Mouse (Mus musculus): ENCODE data around the gene Lhx3. TPM values are rescaled to one million over a fixed set of nuclear protein-coding genes. Genes with fewer than 3 reads are reported as not detected.

Gene Lhx3
- polyA plus RNA-seq, 1 experiment from 2014 or later, result 3.3 TPM

- Histone ChIP-seq H3K9me3 (ENCODE audit: control insufficient read depth, low read length) (no peaks in the 10 kb centered on the region), H3K36me3 (ENCODE audit: control insufficient read depth, insufficient read depth, low read length) (no peaks in the 10 kb centered on the region), H3K27me3 (replicated peaks; ENCODE audit: control insufficient read depth, insufficient read depth, low read length) (no peaks in the 10 kb centered on the region), H3K9ac (ENCODE audit: low read depth, low read length) (peak overlapping the region; percentile 93), H3K27ac (ENCODE audit: low read depth, low read length) (peak overlapping the region; percentile 86), H3K4me1 (ENCODE audit: control insufficient read depth, insufficient read depth, low read depth, low read length) (peaks cover 18% of the 10 kb centered on the region), H3K4me3 (ENCODE audit: low read length) (peak overlapping the region; percentile 97), H3K4me2 (ENCODE audit: low read length) (peak overlapping the region; percentile 92)
- WGBS, result under 1% methylated on average over 28 of the region's 51 CpGs
- peak; percentile 77 for ATAC-seq
Measured at GRCm38 (mm10) chr2:26236681-26237289, 28.7 kb upstream of the Lhx3 start.

GRCm38 (mm10) chr2:26234771-26235170, 26.7 kb upstream of the Lhx3 start:
- Histone ChIP-seq H3K27me3 (replicated peaks; ENCODE audit: control insufficient read depth, insufficient read depth, low read length) (no peaks in the 10 kb centered on the region), H3K27ac (ENCODE audit: low read depth, low read length) (no peak overlapping the region), H3K9ac (ENCODE audit: low read depth, low read length) (no peak overlapping the region), H3K36me3 (ENCODE audit: control insufficient read depth, insufficient read depth, low read length) (no peaks in the 10 kb centered on the region), H3K4me3 (ENCODE audit: low read length) (no peak overlapping the region), H3K9me3 (ENCODE audit: control insufficient read depth, low read length) (no peaks in the 10 kb centered on the region), H3K4me2 (ENCODE audit: low read length) (no peak overlapping the region), H3K4me1 (ENCODE audit: control insufficient read depth, insufficient read depth, low read depth, low read length) (peaks cover 18% of the 10 kb centered on the region)
- ATAC-seq, result no peak
- WGBS, result 88% methylated on average over 2 of the region's 2 CpGs

- Histone ChIP-seq H3K27ac (ENCODE audit: low read depth, low read length) (no peak overlapping the region), H3K4me2 (ENCODE audit: low read length) (no peak overlapping the region), H3K9ac (ENCODE audit: low read depth, low read length) (no peak overlapping the region), H3K9me3 (ENCODE audit: control insufficient read depth, low read length) (no peaks in the 10 kb centered on the region), H3K4me1 (ENCODE audit: control insufficient read depth, insufficient read depth, low read depth, low read length) (peaks cover 18% of the 10 kb centered on the region), H3K36me3 (ENCODE audit: control insufficient read depth, insufficient read depth, low read length) (no peaks in the 10 kb centered on the region), H3K27me3 (replicated peaks; ENCODE audit: control insufficient read depth, insufficient read depth, low read length) (no peaks in the 10 kb centered on the region), H3K4me3 (ENCODE audit: low read length) (no peak overlapping the region)
- 88% methylated on average over 5 of the region's 5 CpGs for WGBS
- ATAC-seq, result no peak
Measured at GRCm38 (mm10) chr2:26234253-26234652, 26.2 kb upstream of the Lhx3 start.

GRCm38 (mm10) chr2:26231366-26231765, 23.3 kb upstream of the Lhx3 start:
- no peaks in the 10 kb centered on the region for H3K9me3 ChIP-seq (ENCODE audit: control insufficient read depth, low read length)
- H3K27ac ChIP-seq (ENCODE audit: low read depth, low read length), result no peak overlapping the region
- no peak overlapping the region for H3K4me2 ChIP-seq (ENCODE audit: low read length)
- peaks cover 14% of the 10 kb centered on the region for H3K4me1 ChIP-seq (ENCODE audit: control insufficient read depth, insufficient read depth, low read depth, low read length)
- H3K9ac ChIP-seq (ENCODE audit: low read depth, low read length), result no peak overlapping the region
- no peak for ATAC-seq
- no peaks in the 10 kb centered on the region for H3K36me3 ChIP-seq (ENCODE audit: control insufficient read depth, insufficient read depth, low read length)
- WGBS, result 79% methylated on average over 3 of the region's 3 CpGs
- H3K4me3 ChIP-seq (ENCODE audit: low read length), result no peak overlapping the region
- no peaks in the 10 kb centered on the region for H3K27me3 ChIP-seq (replicated peaks; ENCODE audit: control insufficient read depth, insufficient read depth, low read length)

GRCm38 (mm10) chr2:26230253-26230652, 22.2 kb upstream of the Lhx3 start:
- H3K9me3 ChIP-seq (ENCODE audit: control insufficient read depth, low read length), result no peaks in the 10 kb centered on the region
- peaks cover 5% of the 10 kb centered on the region for H3K4me1 ChIP-seq (ENCODE audit: control insufficient read depth, insufficient read depth, low read depth, low read length)
- WGBS, result 69% methylated on average over 4 of the region's 4 CpGs
- H3K36me3 ChIP-seq (ENCODE audit: control insufficient read depth, insufficient read depth, low read length), result no peaks in the 10 kb centered on the region
- ATAC-seq, result no peak
- H3K4me2 ChIP-seq (ENCODE audit: low read length), result no peak overlapping the region
- H3K27me3 ChIP-seq (replicated peaks; ENCODE audit: control insufficient read depth, insufficient read depth, low read length), result no peaks in the 10 kb centered on the region
- H3K9ac ChIP-seq (ENCODE audit: low read depth, low read length), result no peak overlapping the region
- H3K4me3 ChIP-seq (ENCODE audit: low read length), result no peak overlapping the region
- H3K27ac ChIP-seq (ENCODE audit: low read depth, low read length), result no peak overlapping the region

GRCm38 (mm10) chr2:26227788-26228187, 19.7 kb upstream of the Lhx3 start:
- H3K9me3 ChIP-seq (ENCODE audit: control insufficient read depth, low read length), result no peaks in the 10 kb centered on the region
- no peaks in the 10 kb centered on the region for H3K27me3 ChIP-seq (replicated peaks; ENCODE audit: control insufficient read depth, insufficient read depth, low read length)
- 68% methylated on average over 1 of the region's 1 CpGs for WGBS
- H3K36me3 ChIP-seq (ENCODE audit: control insufficient read depth, insufficient read depth, low read length), result 0 out of 2 replicates have a peak, but pooled peaks cover 8% of the 10 kb centered on the region
- ATAC-seq, result peak; percentile 84
- H3K4me1 ChIP-seq (ENCODE audit: control insufficient read depth, insufficient read depth, low read depth, low read length), result no peaks in the 10 kb centered on the region
- H3K4me3 ChIP-seq (ENCODE audit: low read length), result no peak overlapping the region
- H3K9ac ChIP-seq (ENCODE audit: low read depth, low read length), result no peak overlapping the region
- H3K27ac ChIP-seq (ENCODE audit: low read depth, low read length), result no peak overlapping the region
- no peak overlapping the region for H3K4me2 ChIP-seq (ENCODE audit: low read length)

GRCm38 (mm10) chr2:26225242-26225641, 17.2 kb upstream of the Lhx3 start:
- Histone ChIP-seq H3K4me3 (ENCODE audit: low read length) (no peak overlapping the region), H3K4me1 (ENCODE audit: control insufficient read depth, insufficient read depth, low read depth, low read length) (no peaks in the 10 kb centered on the region), H3K4me2 (ENCODE audit: low read length) (no peak overlapping the region), H3K9me3 (ENCODE audit: control insufficient read depth, low read length) (no peaks in the 10 kb centered on the region), H3K27me3 (replicated peaks; ENCODE audit: control insufficient read depth, insufficient read depth, low read length) (no peaks in the 10 kb centered on the region), H3K36me3 (ENCODE audit: control insufficient read depth, insufficient read depth, low read length) (peaks cover 19% of the 10 kb centered on the region; the same call in 1 of the 2 replicates), H3K9ac (ENCODE audit: low read depth, low read length) (no peak overlapping the region), H3K27ac (ENCODE audit: low read depth, low read length) (no peak overlapping the region)
- WGBS, result 87% methylated on average over 4 of the region's 4 CpGs
- no peak for ATAC-seq

- no peak overlapping the region for H3K9ac ChIP-seq (ENCODE audit: low read depth, low read length)
- H3K4me2 ChIP-seq (ENCODE audit: low read length), result no peak overlapping the region
- H3K4me3 ChIP-seq (ENCODE audit: low read length), result no peak overlapping the region
- H3K27me3 ChIP-seq (replicated peaks; ENCODE audit: control insufficient read depth, insufficient read depth, low read length), result no peaks in the 10 kb centered on the region
- no peak overlapping the region for H3K27ac ChIP-seq (ENCODE audit: low read depth, low read length)
- WGBS, result 81% methylated on average over 3 of the region's 3 CpGs
- no peaks in the 10 kb centered on the region for H3K9me3 ChIP-seq (ENCODE audit: control insufficient read depth, low read length)
- peaks cover 25% of the 10 kb centered on the region; the same call in 1 of the 2 replicates for H3K36me3 ChIP-seq (ENCODE audit: control insufficient read depth, insufficient read depth, low read length)
- ATAC-seq, result no peak
- no peaks in the 10 kb centered on the region for H3K4me1 ChIP-seq (ENCODE audit: control insufficient read depth, insufficient read depth, low read depth, low read length)
Measured at GRCm38 (mm10) chr2:26223961-26224360, 15.9 kb upstream of the Lhx3 start.

- ATAC-seq, result no peak
- H3K4me2 ChIP-seq (ENCODE audit: low read length), result no peak overlapping the region
- H3K4me3 ChIP-seq (ENCODE audit: low read length), result no peak overlapping the region
- no peaks in the 10 kb centered on the region for H3K4me1 ChIP-seq (ENCODE audit: control insufficient read depth, insufficient read depth, low read depth, low read length)
- no peak overlapping the region for H3K27ac ChIP-seq (ENCODE audit: low read depth, low read length)
- H3K9me3 ChIP-seq (ENCODE audit: control insufficient read depth, low read length), result peaks cover 4% of the 10 kb centered on the region; the same call in 1 of the 2 replicates
- no peak overlapping the region for H3K9ac ChIP-seq (ENCODE audit: low read depth, low read length)
- H3K27me3 ChIP-seq (replicated peaks; ENCODE audit: control insufficient read depth, insufficient read depth, low read length), result no peaks in the 10 kb centered on the region; the same call in 1 of the 2 replicates
- peaks cover 33% of the 10 kb centered on the region for H3K36me3 ChIP-seq (ENCODE audit: control insufficient read depth, insufficient read depth, low read length)
- 25% methylated on average over 3 of the region's 3 CpGs for WGBS
Measured at GRCm38 (mm10) chr2:26214526-26214925, 6.4 kb upstream of the Lhx3 start.
